Mouse (Mus musculus) cerebellum, adult 18-20 months (tissue): ENCODE measurements at regions not wholly inside any gene's neighbourhood (a gene's known extent, or its start where the extent isn't known, plus 50 kb on each side); places are given as distances from the start of the nearest gene placed in this dataset.
A peak's percentile ranks its signal among the peaks of the same experiment; 100 is the strongest.

ENCODE experiments used
- DNase-seq, 2 experiments: peaks; one replicate each; pipeline ENCODE4 v3.0.0; 2021

DNA sequence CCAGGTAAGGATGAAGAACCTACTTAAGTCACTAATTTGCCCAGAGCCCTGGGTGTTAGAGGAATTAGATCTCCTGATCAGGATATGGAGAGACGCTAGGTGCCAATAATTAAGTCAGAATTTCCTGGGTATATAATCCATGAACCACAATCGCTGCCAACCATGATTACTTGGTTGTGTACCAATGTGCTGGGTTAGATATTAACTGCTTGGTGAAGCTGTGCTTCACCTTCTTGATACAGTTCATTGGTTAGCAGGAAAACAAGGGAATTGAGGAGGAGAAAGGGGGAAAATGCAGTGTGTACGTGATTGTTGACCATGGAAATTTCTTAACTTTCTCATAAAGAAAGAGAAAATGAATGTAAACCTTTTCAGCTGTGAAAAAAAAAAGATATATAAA is 961.7 kb upstream of the Slc39a10 start:
- DNase-seq: no peak

DNA sequence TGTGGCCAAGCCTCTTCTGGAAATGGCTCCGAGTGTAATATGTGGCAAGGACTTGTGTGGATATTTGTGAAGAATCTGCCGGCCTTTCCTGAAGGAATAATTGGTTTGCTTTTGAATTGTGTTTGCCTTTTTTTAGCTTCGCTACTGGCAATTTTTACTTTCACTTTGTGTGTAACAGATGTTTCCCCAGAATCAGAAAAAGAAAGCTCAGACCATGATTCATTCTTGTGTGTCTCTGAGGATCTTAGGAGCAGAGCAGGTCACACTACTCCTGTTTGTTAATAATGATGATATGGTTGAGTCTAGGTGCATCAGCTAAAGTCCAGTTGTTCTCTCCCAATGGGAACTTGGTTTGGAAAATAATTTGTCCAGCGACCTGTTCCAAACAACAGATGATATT is 961.3 kb upstream of the Slc39a10 start:
- no peak for DNase-seq

- DNase-seq: peak; percentile 12 to 13
These were observed 948.2 kb upstream of the Slc39a10 start for GRCm38 (mm10) chr1:47840811-47841210.

- DNase-seq: no peak
These were observed 941.4 kb upstream of the Slc39a10 start for GRCm38 (mm10) chr1:47834072-47834471.

DNA sequence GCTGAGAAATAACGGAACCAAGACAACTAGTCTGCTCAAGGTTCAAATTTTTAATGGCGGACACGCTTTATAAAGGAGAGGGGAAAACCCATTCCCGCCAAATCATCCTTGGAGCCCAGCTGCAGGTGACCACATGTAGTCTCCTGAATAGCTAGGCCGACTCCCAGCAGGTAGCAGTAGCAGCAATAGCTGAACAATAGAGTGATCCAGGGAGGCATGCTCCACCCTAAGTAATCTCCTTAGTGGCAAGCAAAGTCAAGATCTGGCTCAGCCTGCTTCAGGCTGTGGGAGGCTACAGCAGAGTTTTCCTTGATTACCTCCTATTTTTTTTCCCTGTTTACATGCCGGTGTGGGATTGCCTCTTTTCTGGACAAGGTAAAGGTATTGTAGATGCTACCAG is 934.6 kb upstream of the Slc39a10 start:
- DNase-seq: no peak

DNA sequence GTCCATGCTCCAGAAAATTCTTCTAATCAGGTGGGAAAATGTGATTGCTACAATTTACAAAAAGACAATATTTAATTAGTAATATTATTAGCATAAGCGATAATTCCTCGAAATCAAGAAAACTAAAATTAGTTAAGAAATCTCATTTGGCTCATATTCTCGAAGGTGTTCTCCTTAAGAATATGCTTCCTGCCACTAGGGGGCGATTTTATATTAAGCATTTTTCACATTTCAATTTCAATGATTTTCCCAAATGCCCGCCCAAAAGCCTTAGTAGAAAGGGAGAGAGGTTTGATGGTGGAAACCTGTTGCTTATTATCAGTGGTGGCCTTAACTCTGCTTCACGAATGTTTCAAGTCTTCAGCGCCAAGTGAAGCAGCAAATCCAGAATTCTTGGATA is 916.9 kb upstream of the Slc39a10 start:
- peak; percentile 16 to 44 for DNase-seq

DNA sequence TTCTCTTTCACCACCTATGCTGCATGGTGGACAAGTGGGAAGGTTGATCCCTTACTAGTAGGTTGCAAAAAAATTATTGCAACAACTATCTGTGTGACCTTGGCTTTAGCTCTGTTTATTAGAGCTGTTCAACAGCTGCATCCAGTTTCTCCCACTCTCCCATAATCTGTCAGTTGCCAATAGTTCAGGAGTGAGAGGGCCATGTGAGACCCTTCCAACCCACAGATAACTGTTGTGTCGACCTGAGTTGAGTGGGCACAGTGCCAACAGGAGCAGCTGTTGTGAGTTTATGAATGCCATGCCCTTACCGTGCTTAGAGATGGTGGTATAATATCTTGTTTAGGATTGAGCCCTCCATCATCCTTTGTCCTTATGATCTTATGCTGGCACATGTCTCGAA is 902.1 kb upstream of the Slc39a10 start:
- no peak for DNase-seq
